Mouse (Mus musculus): ENCODE data around the gene Carnmt1.

Gene Carnmt1

GRCm38 (mm10) chr19:18713357-18713756 lies 42.8 kb downstream of the Carnmt1 start:
- DNase-seq (ENCODE audit: low spot score in 2 of 2) = peak; percentile 31 to 52

GRCm38 (mm10) chr19:18716374-18716773 lies 45.8 kb downstream of the Carnmt1 start:
- DNase-seq (ENCODE audit: low spot score in 2 of 2) = peak; percentile 44 to 57

- no peak for DNase-seq (ENCODE audit: low spot score in 2 of 2)
Observed at GRCm38 (mm10) chr19:18720337-18720736, 49.8 kb downstream of the Carnmt1 start.

GRCm38 (mm10) chr19:18725186-18725585 lies 54.6 kb downstream of the Carnmt1 start:
- DNase-seq (ENCODE audit: low spot score in 2 of 2) = no peak

GRCm38 (mm10) chr19:18730255-18730654 lies 59.7 kb downstream of the Carnmt1 start:
- no peak for DNase-seq (ENCODE audit: low spot score in 2 of 2)

- DNase-seq (ENCODE audit: low spot score in 2 of 2) = no peak
Observed at GRCm38 (mm10) chr19:18731077-18731476, 60.5 kb downstream of the Carnmt1 start.

- DNase-seq (ENCODE audit: low spot score in 2 of 2) = no peak
Observed at GRCm38 (mm10) chr19:18735901-18736300, 65.3 kb downstream of the Carnmt1 start.

GRCm38 (mm10) chr19:18739146-18739545 lies 68.6 kb downstream of the Carnmt1 start:
- no peak for DNase-seq (ENCODE audit: low spot score in 2 of 2)

- DNase-seq (ENCODE audit: low spot score in 2 of 2) = no peak
Observed at GRCm38 (mm10) chr19:18743946-18744345, 73.4 kb downstream of the Carnmt1 start.

- DNase-seq (ENCODE audit: low spot score in 2 of 2) = no peak
Observed at GRCm38 (mm10) chr19:18746576-18747340, 76.2 kb downstream of the Carnmt1 start.

GRCm38 (mm10) chr19:18747379-18747778 lies 76.8 kb downstream of the Carnmt1 start:
- no peak for DNase-seq (ENCODE audit: low spot score in 2 of 2)

- DNase-seq (ENCODE audit: low spot score in 2 of 2) = no peak
Observed at GRCm38 (mm10) chr19:18749598-18750339, 79.2 kb downstream of the Carnmt1 start, which contains the start of gene Trpm6. Gene Trpm6 (plus strand): TSS chr19:18749983.
